Mouse (Mus musculus) retina, postnatal 1 day (tissue): ENCODE data around the gene Luc7l3.

Experiments used
- DNase-seq: peaks from one replicate; pipeline ENCODE4 v3.0.0-alpha.2; 2012

Gene Luc7l3

GRCm38 (mm10) chr11:94336551-94336950 lies 14.8 kb upstream of the Luc7l3 start:
- DNase-seq = no peak

GRCm38 (mm10) chr11:94334386-94334968 lies 12.7 kb upstream of the Luc7l3 start:
- DNase-seq = no peak

GRCm38 (mm10) chr11:94332726-94333125 lies 10.9 kb upstream of the Luc7l3 start:
- no peak for DNase-seq

- no peak for DNase-seq
Observed at GRCm38 (mm10) chr11:94330211-94330610, 8.4 kb upstream of the Luc7l3 start.

- peak; percentile 81 for DNase-seq
Observed at GRCm38 (mm10) chr11:94329270-94329891, 7.6 kb upstream of the Luc7l3 start.

GRCm38 (mm10) chr11:94328644-94329025 lies 6.8 kb upstream of the Luc7l3 start:
- no peak for DNase-seq

GRCm38 (mm10) chr11:94327693-94328643 lies 6.2 kb upstream of the Luc7l3 start, which contains the start of gene Ankrd40:
Ankrd40 (plus strand) TSS chr11:94328001.
- peak; percentile 99 for DNase-seq

GRCm38 (mm10) chr11:94326961-94327411 lies 5.2 kb upstream of the Luc7l3 start:
- DNase-seq = peak; percentile 95

GRCm38 (mm10) chr11:94324618-94325017 lies 2.8 kb upstream of the Luc7l3 start:
- no peak for DNase-seq

- DNase-seq = peak; percentile 50
Observed at GRCm38 (mm10) chr11:94323271-94323925, 1.6 kb upstream of the Luc7l3 start.

GRCm38 (mm10) chr11:94322636-94323035 lies 848 bp upstream of the Luc7l3 start:
- DNase-seq = no peak

- DNase-seq = no peak
Observed at GRCm38 (mm10) chr11:94320969-94321930, 538 bp downstream of the Luc7l3 start.

- no peak for DNase-seq
Observed at GRCm38 (mm10) chr11:94318056-94318455, 3.7 kb downstream of the Luc7l3 start.

- no peak for DNase-seq
Observed at GRCm38 (mm10) chr11:94317515-94317914, 4.3 kb downstream of the Luc7l3 start.

GRCm38 (mm10) chr11:94317014-94317413 lies 4.8 kb downstream of the Luc7l3 start:
- DNase-seq = no peak

- no peak for DNase-seq
Observed at GRCm38 (mm10) chr11:94316528-94316927, 5.3 kb downstream of the Luc7l3 start.

GRCm38 (mm10) chr11:94315308-94315707 lies 6.5 kb downstream of the Luc7l3 start:
- DNase-seq = no peak

GRCm38 (mm10) chr11:94314098-94314652 lies 7.6 kb downstream of the Luc7l3 start:
- DNase-seq = no peak

- peak; percentile 16 for DNase-seq
Observed at GRCm38 (mm10) chr11:94312733-94313132, 9.1 kb downstream of the Luc7l3 start.

- DNase-seq = peak; percentile 56
Observed at GRCm38 (mm10) chr11:94294996-94295845, 26.6 kb downstream of the Luc7l3 start.
